Mouse (Mus musculus) forebrain, embryonic 10.5 days (tissue): ENCODE results near the gene Crb1. TPM values are rescaled to one million over a fixed set of nuclear protein-coding genes. Genes with fewer than 3 reads are reported as not detected.
A peak's percentile ranks its signal among the peaks of the same experiment; 100 is the strongest.

ENCODE experiments used
- DNase-seq: peaks from one replicate; pipeline ENCODE4 v3.0.0-alpha.2; 2017; ENCODE audit warnings: low spot score; ENCODE audit errors: extremely low spot score
- H3K27ac ChIP-seq: fragments of 300-500 bp; sonication (generic); 2 replicates; pipeline ENCODE4 v1.5.1; 2016; ENCODE audit warnings: mild to moderate bottlenecking
- H3K27me3 ChIP-seq: fragments of 300-500 bp; sonication (generic); 2 replicates; pipeline ENCODE4 v1.6.1; 2016; ENCODE audit warnings: mild to moderate bottlenecking; ENCODE audit not compliant: poor library complexity, severe bottlenecking
- H3K36me3 ChIP-seq: fragments of 300-500 bp; sonication (generic); replicated peaks from 2 replicates; pipeline ENCODE4 v1.6.1; 2016; ENCODE audit warnings: mild to moderate bottlenecking, moderate library complexity
- H3K4me1 ChIP-seq: fragments of 300-500 bp; sonication (generic); 2 replicates; pipeline ENCODE4 v1.6.1; 2016
- H3K4me3 ChIP-seq: fragments of 300-500 bp; sonication (generic); 2 replicates; pipeline ENCODE4 v1.5.1; 2016; ENCODE audit warnings: mild to moderate bottlenecking, moderate library complexity
- H3K9me3 ChIP-seq: fragments of 300-500 bp; sonication (generic); 2 replicates; pipeline ENCODE4 v1.6.1; 2016; ENCODE audit warnings: mild to moderate bottlenecking, moderate library complexity
- WGBS: fragments of 180-500 bp; shearing (Covaris S2); methylation state at CpG from one replicate; pipeline ENCODE4 v1.1.7; 2016; 5-methylcytosine and 5-hydroxymethylcytosine counted together
- polyA plus RNA-seq: library from polyadenylated mRNA; unstranded; fragments of >200 nt; fragmentation: Nextera tagmentation; extraction: Ambion mirVana; gene quantifications from 2 replicates; pipeline ENCODE4 v1.2.1, GENCODE M21; 2016

Gene Crb1
- polyA plus RNA-seq, 1 experiment from 2014 or later: 1.0 TPM

GRCm38 (mm10) chr1:139378861-139379620 is 2.1 kb upstream of the Crb1 start:
- Histone ChIP-seq H3K4me1 (peaks cover 27% of the 10 kb centered on the region), H3K27me3 (no peaks in the 10 kb centered on the region), H3K9me3 (no peaks in the 10 kb centered on the region), H3K27ac (0 out of 2 replicates have a peak overlapping the region, but pooled peaks have one; percentile 11), H3K36me3 (no peaks in the 10 kb centered on the region), H3K4me3 (no peak overlapping the region)
- 22% methylated on average over 11 of the region's 11 CpGs for WGBS
- DNase-seq: no peak

GRCm38 (mm10) chr1:139375900-139376299 is 1.0 kb downstream of the Crb1 start:
- no peaks in the 10 kb centered on the region for H3K36me3 ChIP-seq
- DNase-seq: no peak
- no peaks in the 10 kb centered on the region for H3K27me3 ChIP-seq
- peak overlapping the region; percentile 78; the same call in 1 of the 2 replicates for H3K27ac ChIP-seq
- H3K4me1 ChIP-seq: peaks cover 27% of the 10 kb centered on the region
- no peaks in the 10 kb centered on the region for H3K9me3 ChIP-seq
- H3K4me3 ChIP-seq: peak overlapping the region; percentile 42; the same call in 1 of the 2 replicates
- 40% methylated on average over 6 of the region's 6 CpGs for WGBS

- no peak overlapping the region for H3K27ac ChIP-seq
- no peaks in the 10 kb centered on the region for H3K9me3 ChIP-seq
- H3K4me1 ChIP-seq: peaks cover 10% of the 10 kb centered on the region
- no peak for DNase-seq
- 77% methylated on average over 6 of the region's 6 CpGs for WGBS
- H3K4me3 ChIP-seq: no peak overlapping the region
- no peaks in the 10 kb centered on the region for H3K36me3 ChIP-seq
- no peaks in the 10 kb centered on the region for H3K27me3 ChIP-seq
Measured at GRCm38 (mm10) chr1:139371341-139371740, 5.6 kb downstream of the Crb1 start.

DNA sequence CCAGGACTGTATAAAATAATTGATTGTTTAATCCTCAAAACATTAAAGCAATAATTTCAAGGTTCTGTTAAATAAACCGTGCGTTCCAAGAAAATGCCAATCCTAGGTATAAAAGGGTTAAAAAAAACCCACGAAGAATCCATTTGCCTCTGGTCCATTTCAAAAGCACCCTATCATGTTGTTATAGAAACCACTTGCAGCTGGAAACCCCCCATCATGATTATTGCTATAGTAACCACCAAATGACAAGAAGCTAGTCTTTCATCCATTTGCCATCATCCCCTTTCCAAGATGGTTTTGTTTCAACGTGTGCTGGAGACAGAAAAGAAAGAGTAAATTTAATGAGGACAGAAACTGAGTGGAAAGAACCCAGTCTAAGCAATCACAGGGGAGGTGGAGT is 28.3 kb downstream of the Crb1 start:
- no peaks in the 10 kb centered on the region for H3K27me3 ChIP-seq
- no peak overlapping the region for H3K27ac ChIP-seq
- no peaks in the 10 kb centered on the region for H3K9me3 ChIP-seq
- H3K4me1 ChIP-seq: peaks cover 24% of the 10 kb centered on the region
- DNase-seq: no peak
- 50% methylated on average over 4 of the region's 4 CpGs for WGBS
- no peaks in the 10 kb centered on the region for H3K36me3 ChIP-seq
- no peak overlapping the region for H3K4me3 ChIP-seq

DNA sequence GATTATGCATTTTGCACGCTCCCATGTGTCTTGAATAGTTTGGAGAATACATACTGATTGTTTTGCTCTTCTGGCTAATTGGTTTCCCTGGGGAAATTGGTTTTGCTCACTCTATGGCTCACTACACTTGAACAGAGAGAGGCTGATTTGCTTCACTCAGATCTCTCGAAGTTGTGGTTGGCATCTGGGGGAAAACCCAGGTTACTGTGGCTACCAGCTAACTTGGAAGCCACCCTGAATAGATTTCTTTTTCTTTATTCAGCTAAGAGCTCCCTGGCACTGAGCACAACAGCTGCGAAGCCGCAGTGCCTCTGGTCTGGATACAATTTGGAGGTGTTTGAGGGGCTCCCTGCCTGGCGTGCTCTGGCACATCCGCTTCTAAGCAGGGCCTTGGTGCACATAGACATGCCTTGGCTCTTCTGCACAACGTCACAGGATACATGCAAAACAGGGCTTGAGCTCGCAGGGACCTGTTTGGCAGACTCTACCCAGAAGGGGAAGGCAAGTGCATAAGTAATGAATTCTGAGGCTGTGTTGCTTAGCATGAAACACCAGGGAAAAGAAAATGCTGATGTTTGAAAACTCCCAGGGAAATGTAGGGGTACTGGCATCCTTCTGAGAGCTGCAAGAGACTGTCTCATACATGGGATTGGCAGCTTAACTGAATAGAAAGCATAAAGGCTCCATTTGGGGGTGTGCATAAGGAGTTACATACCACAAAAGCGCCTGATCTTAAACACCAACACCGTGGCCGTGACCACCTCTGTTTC is 30.1 kb downstream of the Crb1 start:
- H3K36me3 ChIP-seq: no peaks in the 10 kb centered on the region
- no peaks in the 10 kb centered on the region for H3K27me3 ChIP-seq
- H3K4me3 ChIP-seq: no peak overlapping the region
- H3K9me3 ChIP-seq: no peaks in the 10 kb centered on the region
- peaks cover 24% of the 10 kb centered on the region for H3K4me1 ChIP-seq
- H3K27ac ChIP-seq: peak overlapping the region; percentile 78
- 55% methylated on average over 11 of the region's 11 CpGs for WGBS
- DNase-seq: peak; percentile 21

DNA sequence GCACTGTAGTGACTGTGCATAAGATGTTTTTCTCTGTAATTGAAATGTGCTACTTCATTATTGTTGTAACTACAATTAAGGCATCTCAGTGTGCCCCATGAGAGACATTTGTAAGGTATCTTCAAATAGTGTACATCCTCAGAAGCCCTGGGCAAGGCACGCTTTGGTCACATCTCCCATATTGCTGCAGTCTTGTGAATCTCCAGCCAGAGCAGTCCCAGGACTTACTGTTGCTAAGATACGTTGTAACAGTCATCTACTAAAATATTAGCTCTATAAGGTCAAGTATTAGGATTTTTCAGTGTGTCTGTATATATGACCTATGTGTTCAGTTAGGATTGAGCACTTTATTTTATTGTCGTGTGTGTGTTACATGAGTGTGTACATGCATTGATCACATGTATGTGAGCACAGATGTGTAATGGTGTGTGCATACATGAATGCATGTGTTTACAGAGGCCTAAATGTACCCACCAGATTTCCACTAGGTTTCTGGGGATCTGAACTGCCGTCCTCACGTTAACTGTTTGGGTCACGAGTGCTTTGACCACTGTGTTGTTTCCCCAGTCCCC is 30.8 kb downstream of the Crb1 start:
- H3K9me3 ChIP-seq: no peaks in the 10 kb centered on the region
- no peak for DNase-seq
- peak overlapping the region; percentile 78; the same call in 1 of the 2 replicates for H3K27ac ChIP-seq
- peaks cover 24% of the 10 kb centered on the region for H3K4me1 ChIP-seq
- H3K4me3 ChIP-seq: no peak overlapping the region
- 53% methylated on average over 6 of the region's 6 CpGs for WGBS
- H3K27me3 ChIP-seq: no peaks in the 10 kb centered on the region
- no peaks in the 10 kb centered on the region for H3K36me3 ChIP-seq

DNA sequence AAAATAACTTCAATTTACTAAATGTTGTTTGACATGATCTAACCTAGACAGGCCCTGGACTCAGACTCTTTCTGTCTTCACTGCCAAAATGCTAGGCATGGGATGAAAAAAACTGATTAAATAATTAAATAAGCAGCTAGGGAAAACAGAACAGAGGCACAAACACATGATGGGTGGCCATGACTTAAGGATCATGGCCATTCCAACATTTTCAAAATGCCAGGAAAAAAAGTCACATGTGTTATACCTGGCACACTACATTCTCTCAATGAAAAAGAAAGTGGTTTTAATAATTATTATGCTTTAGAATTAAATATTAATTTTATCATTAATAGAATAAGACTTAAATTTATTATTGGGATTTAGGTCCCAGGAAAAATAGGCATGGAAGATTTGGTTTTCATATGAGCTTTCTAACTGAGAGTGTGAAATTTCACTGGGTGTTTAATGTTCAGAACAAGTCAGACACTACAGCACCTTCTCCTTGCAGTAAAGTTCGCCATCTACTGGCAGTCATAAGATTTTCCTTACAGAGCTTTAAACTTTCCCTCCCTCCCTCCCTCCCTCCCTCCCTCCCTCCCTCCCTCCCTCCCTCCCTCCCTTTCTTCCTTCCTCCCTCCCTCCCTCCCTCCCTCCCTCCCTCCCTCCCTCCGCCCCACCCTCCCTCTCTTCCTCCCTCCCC is 36.6 kb downstream of the Crb1 start:
- no peak overlapping the region for H3K27ac ChIP-seq
- H3K4me1 ChIP-seq: no peaks in the 10 kb centered on the region
- H3K36me3 ChIP-seq: no peaks in the 10 kb centered on the region
- no peaks in the 10 kb centered on the region for H3K27me3 ChIP-seq
- no peaks in the 10 kb centered on the region for H3K9me3 ChIP-seq
- no peak for DNase-seq
- H3K4me3 ChIP-seq: no peak overlapping the region
- 5% methylated on average over 1 of the region's 2 CpGs for WGBS

GRCm38 (mm10) chr1:139336997-139337396 is 39.9 kb downstream of the Crb1 start:
- 71% methylated on average over 2 of the region's 2 CpGs for WGBS
- H3K36me3 ChIP-seq: no peaks in the 10 kb centered on the region
- no peak for DNase-seq
- no peak overlapping the region for H3K4me3 ChIP-seq
- no peaks in the 10 kb centered on the region for H3K27me3 ChIP-seq
- no peaks in the 10 kb centered on the region for H3K9me3 ChIP-seq
- H3K27ac ChIP-seq: no peak overlapping the region
- no peaks in the 10 kb centered on the region for H3K4me1 ChIP-seq

DNA sequence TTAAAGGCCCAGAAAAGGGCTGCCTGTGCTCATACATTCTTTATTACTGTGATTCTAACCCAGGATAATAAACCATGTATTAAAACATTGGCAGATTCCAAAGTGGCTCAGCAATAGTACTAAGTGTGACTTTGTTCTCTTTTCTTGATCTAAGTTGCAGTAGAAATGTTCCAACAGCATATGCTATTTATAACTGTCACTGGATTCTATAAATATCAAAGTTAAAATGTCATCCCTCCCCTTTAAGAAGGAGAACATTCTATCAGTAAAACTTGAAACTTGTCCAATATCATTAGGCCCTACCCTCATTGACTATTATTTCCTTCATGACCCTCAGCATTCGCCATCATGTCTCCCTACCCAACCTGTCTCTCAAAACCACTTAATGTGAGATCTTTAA is 48.1 kb downstream of the Crb1 start:
- Histone ChIP-seq H3K4me3 (no peak overlapping the region), H3K36me3 (no peaks in the 10 kb centered on the region), H3K4me1 (no peaks in the 10 kb centered on the region), H3K9me3 (no peaks in the 10 kb centered on the region), H3K27me3 (no peaks in the 10 kb centered on the region), H3K27ac (no peak overlapping the region)
- DNase-seq: no peak
- 92% methylated on average over 1 of the region's 1 CpGs for WGBS

DNA sequence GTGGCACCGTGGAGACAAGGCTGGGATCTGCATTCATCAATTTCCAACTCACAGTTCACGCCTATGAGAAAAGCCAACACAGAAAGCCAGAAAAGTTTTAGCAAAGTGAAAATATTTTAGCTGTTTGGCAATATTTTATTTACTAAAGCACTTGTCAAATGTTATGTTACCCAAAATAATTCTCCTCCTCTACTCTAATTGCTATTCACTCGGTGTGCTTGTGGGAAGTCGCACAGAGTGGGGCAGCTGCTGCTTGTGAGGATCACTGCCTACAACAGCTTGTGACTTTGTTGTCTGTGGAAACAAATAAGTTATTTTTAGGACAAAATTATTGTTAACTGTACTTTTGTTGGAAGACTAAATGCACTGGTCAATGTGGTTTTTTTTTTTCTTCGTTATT is 48.6 kb downstream of the Crb1 start:
- H3K36me3 ChIP-seq: no peaks in the 10 kb centered on the region
- H3K9me3 ChIP-seq: no peaks in the 10 kb centered on the region
- no peak overlapping the region for H3K27ac ChIP-seq
- H3K4me3 ChIP-seq: no peak overlapping the region
- DNase-seq: no peak
- H3K27me3 ChIP-seq: no peaks in the 10 kb centered on the region
- 90% methylated on average over 5 of the region's 5 CpGs for WGBS
- no peaks in the 10 kb centered on the region for H3K4me1 ChIP-seq

DNA sequence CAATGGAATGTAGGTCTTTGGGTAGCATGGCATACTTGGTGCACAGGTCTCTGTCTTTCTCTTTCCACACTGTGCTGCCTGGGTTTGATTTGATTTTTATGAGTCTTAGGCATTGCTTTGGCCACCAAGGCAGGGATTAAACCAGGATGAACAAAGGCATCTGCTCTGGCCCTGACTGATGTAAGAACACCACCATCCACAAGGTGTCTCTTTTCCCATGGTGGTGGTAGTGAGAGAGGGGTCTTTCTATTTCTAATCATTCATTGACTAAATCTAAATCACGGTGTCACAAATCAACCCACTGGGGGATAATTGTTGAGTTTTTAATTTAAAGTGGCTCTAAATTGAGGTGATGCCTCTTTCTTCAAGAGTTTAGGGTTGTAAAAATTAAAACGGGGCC is 51.5 kb downstream of the Crb1 start:
- no peak for DNase-seq
- Histone ChIP-seq H3K27ac (no peak overlapping the region), H3K4me1 (no peaks in the 10 kb centered on the region), H3K36me3 (no peaks in the 10 kb centered on the region), H3K4me3 (no peak overlapping the region), H3K9me3 (no peaks in the 10 kb centered on the region), H3K27me3 (no peaks in the 10 kb centered on the region)
- 64% methylated on average over 2 of the region's 2 CpGs for WGBS

DNA sequence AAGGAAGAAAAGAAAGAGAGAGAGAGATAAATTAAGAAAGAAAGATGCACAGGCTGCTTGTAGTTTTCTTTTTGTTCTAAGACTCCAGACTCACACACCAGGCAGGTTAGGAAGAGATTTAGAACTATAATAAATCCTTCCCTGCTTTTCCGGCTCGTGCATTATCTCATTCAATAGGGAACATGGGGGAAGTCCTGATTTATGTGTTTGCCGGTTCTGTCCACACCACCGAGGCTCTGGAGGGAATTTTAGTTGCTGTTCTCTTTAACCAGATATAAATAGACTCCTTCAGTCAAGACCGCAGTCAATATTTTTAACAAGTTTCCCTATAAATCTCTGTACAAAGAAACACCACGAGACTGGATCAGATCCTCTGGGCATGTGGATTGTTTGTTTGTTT is 57.1 kb downstream of the Crb1 start:
- Histone ChIP-seq H3K27ac (no peak overlapping the region), H3K36me3 (no peaks in the 10 kb centered on the region), H3K4me3 (no peak overlapping the region), H3K9me3 (no peaks in the 10 kb centered on the region), H3K27me3 (no peaks in the 10 kb centered on the region), H3K4me1 (no peaks in the 10 kb centered on the region)
- DNase-seq: no peak
- WGBS: 84% methylated on average over 6 of the region's 6 CpGs
